Mouse (Mus musculus): ENCODE measurements at regions not wholly inside any gene's neighbourhood (a gene's known extent, or its start where the extent isn't known, plus 50 kb on each side); places are given as distances from the start of the nearest gene placed in this dataset.
"Not testable (repeated sequence)": the region's sequence is repeated elsewhere in the genome, so short reads cannot be mapped to it uniquely, and the experiment has no call there.

DNA sequence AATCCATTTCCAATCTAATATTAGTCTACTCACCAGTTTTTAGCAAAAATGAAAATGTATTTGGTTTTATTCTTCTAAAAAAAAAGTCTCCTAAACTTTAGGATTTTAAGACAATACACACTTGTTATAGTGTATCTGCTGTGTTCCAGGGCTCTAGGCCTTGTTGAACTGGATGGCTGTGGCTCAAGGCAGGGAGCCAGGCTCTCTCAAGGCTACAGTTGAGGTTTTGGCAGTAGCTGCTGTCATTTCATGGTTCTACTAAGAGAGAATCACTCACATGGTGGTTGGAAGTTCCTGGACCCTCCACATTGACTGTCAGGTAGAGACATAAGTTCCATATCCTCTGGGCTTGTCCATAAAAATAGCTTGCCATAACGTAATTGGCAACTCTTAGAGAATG lies 282.2 kb upstream of the Dcbld2 start:
- no peak for DNase-seq (ENCODE audit: low spot score in 2 of 2)
- intact Hi-C loops (cut with DNase I): no loop called here

DNA sequence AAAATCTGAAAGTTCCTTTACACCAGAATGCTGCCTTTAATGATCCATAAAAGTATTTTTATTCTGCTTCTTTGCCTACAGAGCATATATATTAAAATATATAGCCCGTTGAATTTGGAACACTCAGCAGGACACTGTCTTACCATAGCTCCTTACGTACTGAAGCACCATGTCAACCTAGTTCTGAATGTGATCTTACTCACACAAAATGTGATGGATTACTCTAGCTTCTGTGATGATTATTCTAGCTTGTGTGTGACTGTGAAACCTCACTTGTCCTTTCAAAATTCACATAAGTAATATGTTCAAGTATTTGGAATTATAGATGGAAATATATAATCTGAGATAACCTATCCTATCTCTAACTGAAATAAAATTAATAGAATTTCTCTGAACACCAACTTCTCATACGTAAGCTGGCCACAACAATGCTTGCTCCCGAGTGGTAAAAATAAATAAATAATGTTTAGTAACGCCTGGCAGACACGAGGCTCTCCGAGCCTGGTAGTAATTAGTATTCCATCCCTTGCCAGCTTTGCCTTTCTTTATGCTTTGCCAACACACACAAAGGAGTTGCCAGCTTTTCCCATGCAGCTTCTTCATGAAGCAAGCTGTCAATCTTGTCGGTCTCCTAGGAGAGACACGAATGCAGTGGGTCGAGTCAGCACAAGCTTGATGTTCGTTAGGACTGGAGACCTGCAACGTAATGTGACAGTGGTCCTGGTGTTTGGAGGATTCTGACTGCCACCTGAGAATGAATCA lies 271.9 kb upstream of the Dcbld2 start:
- DNase-seq (ENCODE audit: low spot score in 2 of 2): peak; percentile 2 to 22
- intact Hi-C loops (cut with DNase I): no loop called here

DNA sequence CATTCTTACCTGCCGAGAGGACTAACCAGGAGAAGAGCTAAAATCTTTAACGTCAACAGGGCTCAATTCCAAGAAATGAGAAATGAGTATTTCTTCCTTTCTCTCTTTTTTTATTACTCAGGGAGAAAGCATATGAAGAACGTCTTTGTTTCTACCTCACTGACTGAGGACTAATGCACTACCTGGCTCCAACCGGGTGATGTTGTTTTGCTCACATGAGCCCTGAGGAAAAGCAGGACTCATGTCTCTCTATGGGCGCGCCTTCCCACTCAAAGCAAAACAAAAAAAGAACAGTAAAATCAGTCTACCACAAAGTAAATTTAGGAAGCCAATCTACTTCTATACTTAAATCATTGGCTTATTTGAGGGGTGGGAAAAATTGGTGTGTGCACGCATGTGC lies 271.3 kb upstream of the Dcbld2 start:
- intact Hi-C loops (cut with DNase I): no loop called here
- DNase-seq (ENCODE audit: low spot score in 2 of 2): no peak

DNA sequence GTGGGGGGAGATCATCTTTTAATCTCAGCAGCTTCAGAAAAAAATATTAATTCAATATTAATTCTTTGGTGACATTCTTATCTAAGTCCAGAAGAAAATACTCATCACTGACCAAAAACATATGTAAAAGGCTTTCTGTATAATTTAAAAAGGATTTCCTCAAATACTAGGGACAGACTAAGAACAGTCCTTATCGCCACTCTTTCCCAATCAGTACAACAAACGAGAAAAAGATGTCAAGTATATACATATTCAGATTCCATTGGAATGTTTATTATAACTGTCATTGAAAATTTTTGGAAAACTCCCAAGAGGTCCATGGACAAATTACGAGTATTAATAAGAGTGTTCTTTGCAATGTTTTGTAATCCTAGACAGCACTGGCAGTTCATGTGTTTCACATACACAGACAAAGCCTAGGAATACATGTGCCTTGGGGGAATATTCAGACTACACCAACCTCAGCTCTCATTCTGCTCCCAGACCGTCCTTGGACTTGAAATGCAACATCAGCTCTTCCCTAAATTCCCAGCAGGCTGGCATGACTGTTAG lies 270.4 kb upstream of the Dcbld2 start:
- DNase-seq (ENCODE audit: low spot score in 2 of 2): no peak
- intact Hi-C loops (cut with DNase I): no loop called here

DNA sequence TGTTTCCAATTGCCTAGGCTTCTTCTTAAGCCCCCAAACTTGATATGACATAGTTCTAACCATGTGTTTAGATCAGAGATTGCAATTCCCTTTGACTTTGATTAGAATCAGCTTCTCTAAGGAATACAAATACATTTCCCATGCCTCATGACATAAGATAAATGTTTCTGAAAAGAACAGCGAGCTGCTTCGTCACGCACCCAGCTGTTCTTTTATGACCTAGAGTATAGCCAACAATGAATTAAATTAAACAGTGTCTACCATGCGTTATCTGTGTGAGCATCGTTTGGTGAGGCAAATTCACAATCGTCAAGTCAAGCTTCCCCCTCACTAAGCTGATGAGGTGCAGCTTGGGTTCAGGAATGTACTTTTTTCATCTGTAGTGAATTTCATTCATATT lies 261.8 kb upstream of the Dcbld2 start:
- intact Hi-C loops (cut with DNase I): no loop called here
- DNase-seq (ENCODE audit: low spot score in 2 of 2): no peak

DNA sequence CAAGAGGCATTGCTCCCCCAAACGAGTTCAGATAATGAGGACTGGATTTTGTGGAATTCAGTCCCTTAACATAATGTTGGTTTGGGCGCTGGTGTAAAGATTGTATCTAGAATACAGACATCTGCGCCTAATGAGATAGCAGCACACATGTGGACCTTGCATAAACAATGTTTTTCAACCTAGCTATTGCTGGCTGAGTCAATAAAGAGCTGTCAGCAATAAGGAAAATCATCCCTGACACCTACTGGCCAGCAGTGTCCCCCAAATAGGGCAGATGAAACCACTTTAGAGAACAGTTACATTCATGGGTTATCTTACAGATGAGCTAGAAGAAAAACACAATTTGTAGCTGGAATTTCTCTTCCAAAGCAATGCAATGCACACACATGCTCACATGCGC lies 252.7 kb upstream of the Dcbld2 start:
- DNase-seq (ENCODE audit: low spot score in 2 of 2): no peak
- intact Hi-C loops (cut with DNase I): no loop called here

DNA sequence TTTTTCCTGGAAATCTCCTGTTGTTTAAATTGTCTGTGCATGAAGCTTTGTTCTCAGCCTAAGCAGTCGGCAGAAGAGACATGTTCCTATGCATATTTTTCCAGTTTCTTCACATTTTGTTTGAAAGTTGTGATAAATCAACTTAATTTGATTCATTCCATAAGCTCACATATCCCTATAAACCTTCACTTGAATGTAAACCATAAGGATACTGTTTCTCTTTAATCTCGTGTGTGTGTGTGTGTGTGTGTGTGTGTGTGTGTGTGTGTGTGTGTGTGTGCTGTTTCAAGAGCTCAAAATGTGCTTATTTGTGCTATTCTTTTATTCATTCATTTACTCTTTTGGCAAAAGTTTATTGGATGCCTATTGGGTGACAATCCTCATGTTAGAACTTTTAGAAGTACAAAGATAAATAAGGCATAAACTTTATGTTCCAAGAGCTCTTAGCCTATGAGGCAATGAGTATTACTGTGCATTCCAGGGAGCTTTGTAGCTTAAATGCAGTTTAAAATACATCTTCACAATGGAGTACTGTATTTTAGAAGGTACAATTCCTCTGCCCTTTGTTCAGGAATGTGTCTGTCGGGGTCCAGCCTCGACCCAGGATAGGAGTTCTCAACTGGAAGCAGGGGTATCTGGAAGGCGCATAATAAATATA lies 229.4 kb upstream of the Dcbld2 start:
- intact Hi-C loops (cut with DNase I): no loop called here
- no peak for DNase-seq (ENCODE audit: low spot score in 2 of 2)

DNA sequence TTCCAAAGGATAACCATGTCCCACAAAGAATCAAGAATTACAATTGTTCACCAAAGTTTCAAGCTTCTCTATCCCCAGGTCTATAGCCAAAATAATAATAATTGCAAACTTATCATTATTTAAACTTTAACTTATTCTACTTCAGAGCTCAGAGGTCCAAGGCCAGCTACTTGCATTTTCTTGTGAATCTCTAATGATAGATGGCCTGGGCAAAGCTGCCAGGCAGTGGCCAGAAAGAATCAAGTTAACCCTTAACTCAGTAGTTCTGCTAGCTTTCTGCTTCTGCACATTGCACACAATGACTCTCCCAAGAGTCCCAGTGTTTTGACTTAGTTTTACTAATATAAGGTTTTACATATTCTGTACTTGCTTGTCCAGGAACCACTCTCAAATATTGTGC lies 228.3 kb upstream of the Dcbld2 start:
- intact Hi-C loops (cut with DNase I); DNase-seq (ENCODE audit: low spot score in 2 of 2): not testable (repeated sequence)

DNA sequence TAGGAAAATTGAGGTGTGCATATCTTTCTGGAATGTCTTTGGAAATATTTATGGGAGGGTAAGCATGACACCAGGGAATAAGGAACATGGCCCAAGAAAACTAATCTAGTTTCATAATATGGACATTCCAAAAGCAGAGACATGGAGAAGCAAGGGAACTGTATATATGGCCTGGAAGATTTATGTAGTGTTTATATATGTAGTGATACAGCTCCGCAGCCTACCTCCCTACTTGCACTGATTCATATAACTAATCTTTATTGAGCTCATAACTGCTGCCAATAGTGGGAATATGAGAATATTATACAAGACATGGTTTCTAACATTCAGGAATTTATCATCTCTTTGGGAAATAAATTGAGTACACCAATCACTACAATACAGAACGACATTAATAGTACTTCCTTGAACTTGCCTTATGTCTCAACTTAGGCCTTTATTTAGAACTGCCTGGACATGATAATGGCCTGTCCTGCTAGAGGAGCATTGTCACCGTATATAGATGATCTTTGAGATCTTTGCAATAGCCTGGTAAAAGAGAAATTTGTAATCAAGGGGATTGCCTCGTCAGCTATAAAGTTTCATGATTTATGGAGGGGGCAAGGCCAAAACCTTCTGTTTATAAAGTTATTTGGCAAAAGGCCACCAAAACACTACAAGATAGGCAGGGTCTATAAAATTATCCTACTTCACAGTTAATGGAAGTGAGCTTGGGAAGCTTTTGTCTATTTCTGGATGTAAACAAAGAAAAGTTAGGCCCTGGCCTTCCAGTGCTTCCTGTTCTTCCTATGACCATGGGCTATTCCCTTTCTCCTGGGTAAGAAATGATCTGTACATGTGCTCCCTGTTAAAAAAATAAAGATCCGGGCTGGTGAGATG lies 213.4 kb upstream of the Dcbld2 start:
- no peak for DNase-seq (ENCODE audit: low spot score in 2 of 2)
- intact Hi-C loops (cut with DNase I): no loop called here

DNA sequence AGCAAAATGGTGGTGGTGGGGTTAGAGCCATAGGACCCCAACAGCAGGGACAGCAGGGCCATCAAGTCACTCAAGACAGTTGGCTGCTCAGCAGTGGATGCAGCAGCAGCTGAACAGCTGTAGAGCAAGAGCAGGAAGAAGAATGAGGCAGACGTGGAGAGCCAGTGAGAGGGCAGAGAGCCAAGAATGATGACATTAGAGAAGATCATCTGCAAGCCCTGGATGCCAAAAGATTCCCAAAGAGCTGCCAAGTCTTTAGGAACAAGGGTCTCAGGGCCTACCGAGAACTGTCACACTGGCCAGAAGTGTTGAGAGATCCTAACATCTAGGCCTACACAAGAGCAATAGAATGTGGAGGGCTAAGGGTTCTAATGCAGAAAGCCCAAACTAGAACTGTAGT lies 196.4 kb upstream of the Dcbld2 start:
- intact Hi-C loops (cut with DNase I): no loop called here
- no peak for DNase-seq (ENCODE audit: low spot score in 2 of 2)

DNA sequence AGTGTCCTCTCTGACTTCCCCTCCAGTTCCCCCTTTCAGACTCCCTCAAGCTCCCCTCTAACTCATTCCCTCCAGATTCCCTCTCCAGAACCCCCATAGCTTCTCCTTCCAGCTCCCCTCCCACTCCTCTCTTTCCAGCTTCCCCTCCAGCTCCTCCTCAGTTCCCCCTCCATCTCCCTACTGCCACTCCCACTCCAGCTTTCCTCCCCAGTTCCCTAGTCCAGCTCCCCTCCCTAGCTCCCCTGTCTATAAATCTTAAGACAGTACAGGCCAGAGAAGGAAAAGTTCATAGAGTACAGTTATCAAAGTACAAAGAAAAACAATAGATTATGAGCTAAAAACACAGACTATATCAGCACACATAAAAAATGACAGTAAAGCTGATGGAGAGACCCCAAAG lies 173.6 kb upstream of the Dcbld2 start:
- intact Hi-C loops (cut with DNase I): no loop called here
- no peak for DNase-seq (ENCODE audit: low spot score in 2 of 2)

DNA sequence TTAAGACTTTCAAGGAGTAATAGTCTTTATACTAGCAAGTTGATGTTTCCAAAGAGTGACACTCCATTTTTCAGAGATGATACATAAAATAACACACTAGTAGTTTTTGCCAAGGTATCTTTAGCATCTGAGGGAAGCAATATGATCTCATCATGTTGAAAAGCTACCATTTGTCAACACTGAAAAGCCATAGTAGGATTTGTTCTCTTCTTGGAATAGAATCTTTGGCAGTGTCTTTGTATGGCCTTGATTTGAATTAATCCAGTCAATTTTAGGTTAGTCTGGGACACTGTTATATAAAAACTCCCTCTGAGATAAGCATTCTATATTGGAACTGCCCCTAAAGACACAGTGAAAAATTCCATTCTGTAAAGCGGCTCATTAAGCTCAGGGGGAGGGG lies 171.4 kb upstream of the Dcbld2 start:
- peak in 1 of 2 experiments; percentile 28 for DNase-seq (ENCODE audit: low spot score in 2 of 2)
- intact Hi-C loops (cut with DNase I): no loop called here

DNA sequence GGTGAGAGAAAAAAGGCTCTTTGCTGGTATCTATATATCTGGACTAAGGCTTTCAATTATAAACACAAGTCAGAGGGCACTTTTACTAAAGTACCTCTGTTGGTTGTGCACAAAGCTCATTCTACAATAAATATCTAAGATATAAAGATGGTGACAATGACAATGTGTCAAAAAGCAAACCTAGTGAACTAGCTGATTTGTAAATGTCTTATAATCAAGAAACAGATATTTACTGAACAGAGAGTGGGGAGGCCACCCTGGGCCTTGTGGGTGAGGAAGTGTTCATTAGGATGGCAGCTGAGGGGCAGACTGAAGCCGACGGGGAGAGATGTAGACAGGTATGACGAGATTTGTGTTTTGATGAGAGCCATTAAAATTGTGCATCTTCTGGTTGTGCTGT lies 132.0 kb upstream of the Dcbld2 start:
- DNase-seq (ENCODE audit: low spot score in 2 of 2): no peak
- intact Hi-C loops (cut with DNase I): no loop called here

DNA sequence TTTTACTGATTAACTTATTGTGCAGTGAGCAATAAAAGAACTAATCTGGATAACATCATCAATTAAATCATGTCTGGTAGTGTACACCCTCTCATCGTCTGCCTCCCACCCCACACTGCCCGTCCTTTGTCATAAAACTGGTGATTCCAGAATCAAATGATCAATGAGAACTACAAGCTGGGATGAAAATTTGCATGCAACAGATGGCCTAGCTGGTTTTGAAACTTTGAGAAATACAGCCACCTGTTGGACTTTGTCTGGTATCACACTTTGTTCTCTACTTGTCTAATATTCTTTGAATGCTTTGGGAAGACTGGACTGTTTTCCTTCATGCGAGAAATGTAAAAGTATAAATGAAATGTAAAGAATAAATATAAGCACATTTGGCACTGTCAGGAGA lies 126.8 kb upstream of the Dcbld2 start:
- intact Hi-C loops (cut with DNase I): loop anchor here (10.0 kb wide), 1 partner anchor 617 kb away; no protein-coding TSS in a partner anchor
- peak; percentile 12 to 18 for DNase-seq (ENCODE audit: low spot score in 2 of 2)

DNA sequence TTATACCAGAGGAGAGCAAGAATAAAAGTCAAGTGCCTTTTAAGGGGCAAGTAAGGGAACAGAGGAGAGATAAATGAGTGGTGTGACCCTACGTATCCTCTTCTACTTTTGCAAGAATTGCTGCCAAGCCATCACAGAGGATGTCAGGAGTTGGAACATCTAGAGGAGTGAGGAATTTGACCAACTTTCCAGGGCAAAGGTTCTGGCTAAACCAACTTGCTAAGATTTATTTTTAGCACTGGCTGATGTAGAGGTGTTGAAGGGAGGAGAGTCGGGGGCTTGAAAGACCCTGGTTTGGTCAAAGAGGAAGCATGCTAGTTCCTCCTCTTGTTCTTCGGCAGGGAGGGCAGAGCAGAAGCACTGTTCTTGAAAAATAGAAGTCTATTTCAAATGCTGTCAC lies 113.8 kb upstream of the Dcbld2 start:
- no peak for DNase-seq (ENCODE audit: low spot score in 2 of 2)
- intact Hi-C loops (cut with DNase I): loop anchor here (10.0 kb wide), 2 partner anchors 330 to 370 kb away; no protein-coding TSS in a partner anchor

DNA sequence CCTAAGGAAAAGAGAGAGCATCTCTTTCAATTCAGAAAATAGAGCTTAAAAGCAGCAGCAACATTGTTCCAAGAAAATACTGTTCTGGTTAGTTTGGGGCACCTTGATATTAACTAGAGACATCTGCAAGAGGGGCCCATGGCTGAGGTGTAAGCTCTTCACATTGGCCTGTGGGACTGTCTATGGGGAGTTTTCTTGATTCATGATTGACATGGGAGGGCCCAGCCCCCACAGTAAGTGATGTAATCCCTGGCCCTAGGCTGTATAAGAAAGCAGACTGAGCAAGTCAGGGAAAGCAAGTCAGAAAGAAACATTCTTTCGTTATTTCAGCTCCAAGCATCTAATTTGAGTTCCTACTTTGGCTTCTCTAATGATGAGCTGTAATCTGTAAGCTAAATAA lies 113.1 kb upstream of the Dcbld2 start:
- no peak for DNase-seq (ENCODE audit: low spot score in 2 of 2)
- intact Hi-C loops (cut with DNase I): loop anchor here (10.0 kb wide), 2 partner anchors 330 to 370 kb away; no protein-coding TSS in a partner anchor

DNA sequence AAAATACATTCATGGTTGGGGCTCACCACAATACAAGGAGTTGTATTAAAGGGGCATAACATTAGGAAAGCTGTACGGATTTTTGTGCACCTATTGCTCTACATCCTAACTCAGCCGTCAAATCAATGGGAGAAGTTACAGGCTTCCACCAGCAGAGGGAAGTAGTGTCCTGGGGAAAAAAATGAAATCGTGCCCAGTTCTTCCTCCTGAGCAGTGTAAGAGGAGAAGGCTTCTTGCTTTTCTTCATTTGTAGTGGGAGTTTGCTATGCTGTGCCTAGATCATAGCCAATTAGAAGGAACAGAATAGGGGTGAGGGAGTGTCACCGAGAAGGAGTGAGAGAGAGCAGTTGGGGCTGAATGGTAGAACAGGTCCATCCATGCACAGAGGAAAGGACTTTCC lies 108.7 kb upstream of the Dcbld2 start:
- peak; percentile 68 to 76 for DNase-seq (ENCODE audit: low spot score in 2 of 2)
- intact Hi-C loops (cut with DNase I): loop anchor here (2.0 to 10.0 kb wide), 3 partner anchors 151 to 365 kb away; no protein-coding TSS in a partner anchor

DNA sequence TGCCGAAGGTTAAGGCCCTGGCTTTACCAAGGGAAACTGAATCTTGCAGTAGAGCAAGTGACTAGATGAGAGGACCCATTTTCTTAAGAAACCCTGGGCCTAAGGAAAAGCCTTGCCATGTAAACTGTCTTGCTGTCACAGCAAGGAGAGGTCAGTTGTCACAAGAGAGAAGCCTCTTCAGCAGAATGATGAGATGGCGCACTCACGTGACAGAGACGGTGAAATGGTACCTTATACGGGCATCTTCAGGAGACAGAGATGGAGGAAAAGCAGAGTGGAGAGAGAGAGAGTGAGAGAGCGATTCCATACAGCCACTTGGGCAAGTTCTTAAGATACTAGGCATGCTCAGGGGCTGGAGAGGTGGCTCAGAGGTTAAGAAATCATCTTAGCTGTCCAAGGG lies 108.1 kb upstream of the Dcbld2 start:
- intact Hi-C loops (cut with DNase I): no loop called here
- no peak for DNase-seq (ENCODE audit: low spot score in 2 of 2)

DNA sequence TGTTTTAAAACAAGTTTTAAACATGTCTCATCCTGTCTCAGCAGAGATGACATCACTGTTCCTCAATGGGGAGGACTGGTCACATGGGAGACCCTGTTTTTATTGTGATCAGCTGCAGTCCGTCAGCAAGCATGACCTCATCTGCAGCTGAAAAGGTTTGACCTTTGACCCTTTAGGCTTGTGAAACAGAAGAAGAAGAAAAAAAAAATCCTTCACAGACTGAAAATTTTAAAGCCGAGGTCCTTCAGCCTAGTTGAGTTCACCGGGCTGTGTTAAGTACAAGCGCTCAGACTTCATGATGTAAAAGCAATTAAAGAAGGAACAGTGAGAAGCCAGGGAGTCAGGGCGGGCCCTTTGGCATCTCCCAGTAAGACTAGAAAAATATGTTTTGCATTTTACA lies 104.7 kb upstream of the Dcbld2 start:
- intact Hi-C loops (cut with DNase I): no loop called here
- no peak for DNase-seq (ENCODE audit: low spot score in 2 of 2)

DNA sequence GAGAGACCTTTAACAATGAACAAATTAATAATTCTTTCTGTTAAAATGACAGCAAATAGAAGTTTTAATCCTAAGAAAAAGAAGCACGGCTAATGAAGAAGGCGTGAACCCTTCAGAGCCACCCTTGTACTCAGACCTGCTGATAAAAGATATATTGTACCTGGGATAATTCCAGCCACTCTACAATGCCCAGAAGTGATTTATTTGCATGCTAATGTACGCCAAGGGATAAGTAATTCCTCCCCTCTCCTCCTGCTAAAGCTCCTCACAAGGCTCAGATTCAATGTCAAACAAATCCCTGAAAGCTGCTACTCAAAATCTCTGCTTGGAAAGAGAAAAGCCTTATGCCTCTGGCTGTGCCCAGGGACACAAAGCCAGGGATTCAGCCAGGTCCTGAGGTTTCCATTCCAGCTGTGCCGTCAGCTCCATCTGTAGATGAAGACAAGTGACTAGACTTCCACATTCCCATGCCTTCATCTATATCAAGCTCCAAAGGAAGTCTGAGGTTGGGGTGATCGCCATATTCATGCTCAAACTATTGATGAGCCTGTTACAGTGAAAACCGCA lies 91.3 kb upstream of the Dcbld2 start:
- intact Hi-C loops (cut with DNase I): no loop called here
- no peak for DNase-seq (ENCODE audit: low spot score in 2 of 2)
